Mouse (Mus musculus): ENCODE results near the gene Als2.

Gene Als2

GRCm38 (mm10) chr1:59212076-59212779, 24.8 kb downstream of the Als2 start:
- no peak for DNase-seq (ENCODE audit: low spot score in 2 of 2)

GRCm38 (mm10) chr1:59211651-59212050, 25.4 kb downstream of the Als2 start:
- DNase-seq (ENCODE audit: low spot score in 2 of 2), result no peak

GRCm38 (mm10) chr1:59208331-59208730, 28.7 kb downstream of the Als2 start:
- DNase-seq (ENCODE audit: low spot score in 2 of 2), result no peak

- no peak for DNase-seq (ENCODE audit: low spot score in 2 of 2)
Measured at GRCm38 (mm10) chr1:59204489-59204888, 32.5 kb downstream of the Als2 start.

- DNase-seq (ENCODE audit: low spot score in 2 of 2), result no peak
Measured at GRCm38 (mm10) chr1:59202367-59202766, 34.7 kb downstream of the Als2 start.

GRCm38 (mm10) chr1:59201561-59201960, 35.5 kb downstream of the Als2 start:
- no peak for DNase-seq (ENCODE audit: low spot score in 2 of 2)

GRCm38 (mm10) chr1:59200960-59201359, 36.1 kb downstream of the Als2 start:
- no peak for DNase-seq (ENCODE audit: low spot score in 2 of 2)

- no peak for DNase-seq (ENCODE audit: low spot score in 2 of 2)
Measured at GRCm38 (mm10) chr1:59194979-59195378, 42.1 kb downstream of the Als2 start.

- no peak for DNase-seq (ENCODE audit: low spot score in 2 of 2)
Measured at GRCm38 (mm10) chr1:59187786-59188185, 49.2 kb downstream of the Als2 start.

- no peak for DNase-seq (ENCODE audit: low spot score in 2 of 2)
Measured at GRCm38 (mm10) chr1:59186317-59186716, 50.7 kb downstream of the Als2 start.

GRCm38 (mm10) chr1:59185410-59185809, 51.6 kb downstream of the Als2 start:
- no peak for DNase-seq (ENCODE audit: low spot score in 2 of 2)

GRCm38 (mm10) chr1:59183045-59183444, 54.0 kb downstream of the Als2 start:
- no peak for DNase-seq (ENCODE audit: low spot score in 2 of 2)

GRCm38 (mm10) chr1:59182373-59182772, 54.7 kb downstream of the Als2 start:
- no peak for DNase-seq (ENCODE audit: low spot score in 2 of 2)

- no peak for DNase-seq (ENCODE audit: low spot score in 2 of 2)
Measured at GRCm38 (mm10) chr1:59180003-59180402, 57.0 kb downstream of the Als2 start.

- DNase-seq (ENCODE audit: low spot score in 2 of 2), result no peak
Measured at GRCm38 (mm10) chr1:59178401-59178800, 58.6 kb downstream of the Als2 start.

GRCm38 (mm10) chr1:59174514-59175373, 62.3 kb downstream of the Als2 start:
- DNase-seq (ENCODE audit: low spot score in 2 of 2), result no peak

- DNase-seq (ENCODE audit: low spot score in 2 of 2), result no peak
Measured at GRCm38 (mm10) chr1:59173023-59173422, 64.0 kb downstream of the Als2 start.

- DNase-seq (ENCODE audit: low spot score in 2 of 2), result no peak
Measured at GRCm38 (mm10) chr1:59171875-59172274, 65.2 kb downstream of the Als2 start.

GRCm38 (mm10) chr1:59170290-59170689, 66.7 kb downstream of the Als2 start:
- DNase-seq (ENCODE audit: low spot score in 2 of 2), result no peak

GRCm38 (mm10) chr1:59169586-59169985, 67.4 kb downstream of the Als2 start:
- DNase-seq (ENCODE audit: low spot score in 2 of 2), result no peak

GRCm38 (mm10) chr1:59168556-59168955, 68.5 kb downstream of the Als2 start:
- DNase-seq (ENCODE audit: low spot score in 2 of 2), result no peak

GRCm38 (mm10) chr1:59167654-59168425, 69.2 kb downstream of the Als2 start:
- DNase-seq (ENCODE audit: low spot score in 2 of 2), result no peak
